32 mouse cellular contexts compared by ENCODE assay signal in genomic region chr6:112284087-112284486, GRCm38 (mm10). TPM values are rescaled to one million over a fixed set of nuclear protein-coding genes. Genes with fewer than 3 reads are reported as not detected.
A peak's percentile ranks its signal among the peaks of the same experiment; 100 is the strongest.
DNase-seq lines count a peak whose midpoint lies in the region; ATAC-seq and TF ChIP-seq lines count a peak whose summit lies in the region.
"Had no signal": no experiment of that assay in that cellular context is flagged by ENCODE, and none has a peak within 500 bp of the region (broad histone marks: within the 10 kb centered on the region; RNA-seq: fewer than 3 reads in every experiment).

No protein-coding gene starts in this region.

- no peak for ATAC-seq in embryonic facial prominence, embryonic 15.5 days (ENCODE audit: insufficient number of reproducible peaks, low FRiP score, low TSS enrichment, low read depth)
- ATAC-seq: forebrain, embryonic 16.5 days; inflammation-experienced regulatory T-cells, adult 6 months; midbrain, embryonic 15.5 days; Patski had no signal

- H3K4me3 ChIP-seq in left cerebral cortex, adult 2 months: no peak overlapping the region
- no peak overlapping the region for H3K4me3 ChIP-seq in embryonic facial prominence, embryonic 15.5 days (replicated peaks)
- H3K4me3 ChIP-seq: forebrain, embryonic 10.5 days; hindbrain, embryonic 10.5 days; hindbrain, embryonic 15.5 days; midbrain, embryonic 10.5 days; midbrain, embryonic 15.5 days; neural tube, embryonic 15.5 days had no signal

- 38% methylated on average over 2 of the region's 2 CpGs for WGBS in embryonic facial prominence, embryonic 15.5 days

- H3K27ac ChIP-seq in left cerebral cortex, adult 2 months: peak overlapping the region; percentile 69
- peak overlapping the region; percentile 44; the same call in 1 of the 2 replicates for H3K27ac ChIP-seq in embryonic facial prominence, embryonic 15.5 days (replicated peaks)
- H3K27ac ChIP-seq: forebrain, embryonic 10.5 days; hindbrain, embryonic 10.5 days; hindbrain, embryonic 15.5 days; liver, embryonic 14.5 days; midbrain, embryonic 10.5 days; midbrain, embryonic 15.5 days; neural tube, embryonic 15.5 days had no signal

- TF ChIP-seq CTCF in left cerebral cortex, adult 2 months (IDR thresholded peaks at IDR 0.05): no peak

- intact Hi-C loops in left cerebral cortex, adult 2 months (cut with DNase I): no loop called here
- intact Hi-C loops in left cerebral cortex, postnatal 10 days (cut with DNase I): no loop called here

- 0 out of 2 replicates have a peak, but pooled peaks cover 2% of the 10 kb centered on the region for H3K36me3 ChIP-seq in embryonic facial prominence, embryonic 15.5 days
- H3K36me3 ChIP-seq: forebrain, embryonic 10.5 days; hindbrain, embryonic 10.5 days; hindbrain, embryonic 15.5 days; midbrain, embryonic 10.5 days; midbrain, embryonic 15.5 days; neural tube, embryonic 15.5 days had no signal

- peak; percentile 64 to 68 for DNase-seq in frontal cortex, adult 2 months (ENCODE audit: extremely low spot score in 1 of 2, low spot score in 1 of 2)
- no peak for DNase-seq in frontal cortex, postnatal 25 days (ENCODE audit: low spot score in 2 of 2)
- DNase-seq in left cerebral cortex, adult 2 months (ENCODE audit: extremely low spot score in 1 of 2, low spot score in 2 of 2): peak in 1 of 2 experiments; percentile 22
- no peak for DNase-seq in left cerebral cortex, postnatal 10 days (ENCODE audit: extremely low spot score in 1 of 2, low spot score in 2 of 2)
- peak; percentile 45 for DNase-seq in right cerebral cortex, postnatal 25 days
- DNase-seq in adrenal gland, postnatal 36 days: no peak
- DNase-seq in lung, postnatal 25 days (ENCODE audit: low spot score): no peak
- DNase-seq: adrenal gland, postnatal 14 days; cerebellum, adult 2 months; cerebellum, postnatal 14 days; gastrocnemius, postnatal 10 days; heart, postnatal 14 days; kidney, adult 11 months; kidney, postnatal 14 days; liver; lung, embryonic 14.5 days; lung, postnatal 14 days; spleen, adult 18-20 months; thymus, postnatal 4 days had no signal

- H3K9me3 ChIP-seq in embryonic facial prominence, embryonic 15.5 days (replicated peaks): no peaks in the 10 kb centered on the region
- H3K9me3 ChIP-seq: forebrain, embryonic 10.5 days; hindbrain, embryonic 10.5 days; hindbrain, embryonic 15.5 days; midbrain, embryonic 10.5 days; midbrain, embryonic 15.5 days; neural tube, embryonic 15.5 days had no signal

- H3K9ac ChIP-seq in embryonic facial prominence, embryonic 15.5 days: no peak overlapping the region
- H3K9ac ChIP-seq: hindbrain, embryonic 15.5 days; liver, embryonic 14.5 days; lung, embryonic 14.5 days; midbrain, embryonic 15.5 days; neural tube, embryonic 15.5 days had no signal

- no peak overlapping the region for H3K4me2 ChIP-seq in embryonic facial prominence, embryonic 15.5 days (replicated peaks)
- H3K4me2 ChIP-seq: hindbrain, embryonic 15.5 days; lung, embryonic 14.5 days; midbrain, embryonic 15.5 days; neural tube, embryonic 15.5 days had no signal

- H3K27me3 ChIP-seq in embryonic facial prominence, embryonic 15.5 days: no peaks in the 10 kb centered on the region
- H3K27me3 ChIP-seq: hindbrain, embryonic 15.5 days; midbrain, embryonic 15.5 days; neural tube, embryonic 15.5 days; Patski had no signal

- H3K4me1 ChIP-seq in embryonic facial prominence, embryonic 15.5 days: 0 out of 2 replicates have a peak, but pooled peaks cover 3% of the 10 kb centered on the region
- H3K4me1 ChIP-seq: forebrain, embryonic 10.5 days; hindbrain, embryonic 10.5 days; hindbrain, embryonic 15.5 days; midbrain, embryonic 10.5 days; midbrain, embryonic 15.5 days; neural tube, embryonic 15.5 days had no signal

RNA-seq across cellular contexts. Expression of gene Lmcd1, which starts 10.5 kb away (rescaled TPM):
- polyA plus RNA-seq in frontal cortex, adult 2 months (2012; rRNA removed): 10.7 and 12.6 TPM in 2 replicates
- total RNA-seq in left cerebral cortex, adult 2 months (2021): 1 to 10 TPM; 6.9 to 9.6 TPM
- total RNA-seq in left cerebral cortex, postnatal 10 days (2021): 10 to 100 TPM; 15.3 to 15.6 TPM
- 104 and 128 TPM in 2 replicates for polyA plus RNA-seq in embryonic facial prominence, embryonic 15.5 days (2015; fragmentation: Nextera tagmentation; extraction: Ambion mirVana)
- total RNA-seq in adrenal gland, postnatal 36 days (2021): 1 to 10 TPM; 5.2 to 8.4 TPM
- total RNA-seq: granulocyte monocyte progenitor cell, adult 5-6 weeks; MEL had no signal
- polyA plus RNA-seq: inflammation-experienced regulatory T-cells, adult 6 months had no signal

Comparison
In these comparisons a context has a peak if more than half of its experiments do, and no peak if none do; other contexts are left out.
1. DNase-seq: peak in frontal cortex, adult 2 months (2 of 2) and right cerebral cortex, postnatal 25 days (single experiment); none in frontal cortex, postnatal 25 days (0 of 2), left cerebral cortex, postnatal 10 days (0 of 2), adrenal gland, postnatal 36 days (0 of 2) and lung, postnatal 25 days (single experiment).